Mouse (Mus musculus) C2C12 (cell line): ENCODE results near the gene Cxcr4.

Experiments
- CEBPB ChIP-seq: IDR thresholded peaks from one replicate; pipeline ENCODE4 v1.6.1; 2011; ENCODE audit warnings: low read depth, mild to moderate bottlenecking, control low read depth, moderate library complexity
- CTCF ChIP-seq: IDR thresholded peaks from one replicate; pipeline ENCODE4 v1.5.1; 2011; ENCODE audit not compliant: control insufficient read depth, insufficient read depth, insufficient read length
- FOSL1 ChIP-seq: IDR thresholded peaks from one replicate; pipeline ENCODE4 v1.8.0; 2011; ENCODE audit warnings: mild to moderate bottlenecking, low read length; ENCODE audit not compliant: poor library complexity, insufficient read depth, severe bottlenecking
- MYOD1 ChIP-seq: IDR thresholded peaks from one replicate; pipeline ENCODE4 v1.6.1; 2011; ENCODE audit warnings: low read depth; ENCODE audit not compliant: control insufficient read depth, insufficient read length
- USF1 ChIP-seq: IDR thresholded peaks from one replicate; pipeline ENCODE4 v1.6.1; 2011; ENCODE audit warnings: low read depth, mild to moderate bottlenecking, control low read depth, moderate library complexity

DNA sequence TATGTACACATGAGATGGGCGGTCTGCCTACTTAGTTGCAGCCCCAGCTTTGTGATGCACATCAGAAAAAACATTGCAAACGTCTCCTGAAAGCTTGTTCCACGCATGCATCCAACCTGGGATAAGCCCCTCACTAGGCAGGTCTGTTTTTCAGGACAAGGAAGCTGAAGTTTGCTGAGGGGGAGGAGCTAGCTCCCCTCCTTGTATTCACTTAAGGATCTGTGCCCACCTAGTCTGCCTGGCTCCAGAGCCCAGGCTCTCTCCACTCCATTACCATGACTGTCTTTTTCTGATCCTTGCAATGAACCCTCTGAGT is 3.0 kb upstream of the Cxcr4 start:
- TF ChIP-seq CTCF (no peak), CEBPB (no peak), MYOD1 (no peak), USF1 (no peak), FOSL1 (no peak)
